Mouse (Mus musculus) lung, embryonic 14.5 days (tissue): ENCODE results near the gene Trim43a. TPM values are rescaled to one million over a fixed set of nuclear protein-coding genes. Genes with fewer than 3 reads are reported as not detected.
"Not testable (repeated sequence)": the region's sequence is repeated elsewhere in the genome, so short reads cannot be mapped to it uniquely, and the experiment has no call there.

Source experiments
- ATAC-seq: fragments of 200-750 bp; cut with Nextera tagmentation; 2 replicates; pipeline ENCODE4 v1.8.0; 2017; ENCODE audit warnings: mild to moderate bottlenecking, moderate TSS enrichment, moderate library complexity; ENCODE audit not compliant: insufficient read depth
- DNase-seq: peaks from one replicate; pipeline ENCODE4 v3.0.0-alpha.2; 2015
- H3K27ac ChIP-seq: fragments of 300-500 bp; sonication (generic); 2 replicates; pipeline ENCODE4 v1.5.1; 2014; ENCODE audit warnings: low read depth, mild to moderate bottlenecking, moderate library complexity
- H3K27me3 ChIP-seq: fragments of 300-500 bp; sonication (generic); 2 replicates; pipeline ENCODE4 v1.6.1; 2014; ENCODE audit warnings: low read length, control low read depth; ENCODE audit not compliant: insufficient read depth
- H3K36me3 ChIP-seq: fragments of 300-500 bp; sonication (generic); 2 replicates; pipeline ENCODE4 v1.6.1; 2014; ENCODE audit warnings: control low read depth; ENCODE audit not compliant: insufficient read depth
- H3K4me1 ChIP-seq: fragments of 300-500 bp; sonication (generic); 2 replicates; pipeline ENCODE4 v1.6.1; 2014; ENCODE audit warnings: antibody characterized with exemption, control low read depth; ENCODE audit not compliant: insufficient read depth
- H3K4me2 ChIP-seq: fragments of 300-500 bp; sonication (generic); 2 replicates; pipeline ENCODE4 v1.6.1; 2014; ENCODE audit warnings: mild to moderate bottlenecking
- H3K4me3 ChIP-seq: fragments of 300-500 bp; sonication (generic); 2 replicates; pipeline ENCODE4 v1.5.1; 2014; ENCODE audit warnings: low read depth, low read length
- H3K9ac ChIP-seq: fragments of 300-500 bp; sonication (generic); 2 replicates; pipeline ENCODE4 v1.6.1; 2014
- H3K9me3 ChIP-seq: fragments of 300-500 bp; sonication (generic); 2 replicates; pipeline ENCODE4 v1.6.1; 2016; ENCODE audit warnings: low read depth, low read length, control low read depth
- WGBS: fragments of 180-500 bp; shearing (Covaris S2); extraction: QIAGEN DNeasy Blood & Tissue Kit; methylation state at CpG from one replicate; pipeline ENCODE4 v1.1.7; 2014; 5-methylcytosine and 5-hydroxymethylcytosine counted together
- polyA plus RNA-seq: library from polyadenylated mRNA; unstranded; fragments of >200 nt; fragmentation: Nextera tagmentation; extraction: Ambion mirVana; gene quantifications from 2 replicates; pipeline ENCODE4 v1.2.1, GENCODE M21; 2014

Trim43a gene
- polyA plus RNA-seq, 1 experiment from 2014 or later = not detected

- H3K4me2 ChIP-seq, H3K27me3 ChIP-seq, H3K9ac ChIP-seq, H3K4me3 ChIP-seq, H3K36me3 ChIP-seq, DNase-seq, H3K27ac ChIP-seq, ATAC-seq, H3K9me3 ChIP-seq, H3K4me1 ChIP-seq: not testable (repeated sequence)
- WGBS = 77% methylated on average over 13 of the region's 20 CpGs
Measured at GRCm38 (mm10) chr9:88625803-88626514, 45.3 kb downstream of the Trim43a start.

- H3K9me3 ChIP-seq, H3K36me3 ChIP-seq, H3K4me2 ChIP-seq, H3K4me1 ChIP-seq, DNase-seq, H3K27me3 ChIP-seq, H3K4me3 ChIP-seq, ATAC-seq, H3K9ac ChIP-seq, H3K27ac ChIP-seq: not testable (repeated sequence)
- 64% methylated on average over 1 of the region's 1 CpGs for WGBS
Measured at GRCm38 (mm10) chr9:88638125-88638524, 57.4 kb downstream of the Trim43a start.

Other genes with a start within 250 kb of the Trim43a start
- gene Snx14, start 141.9 kb upstream of the Trim43a start, polyA plus RNA-seq = 22.9 and 24.5 TPM in 2 replicates
- gene Gm20537, start 124.3 kb upstream of the Trim43a start, polyA plus RNA-seq = 0.68 TPM in 1 of 2 replicates, not detected in the other
- 141 and 151 TPM in 2 replicates for gene Syncrip, start 98.3 kb upstream of the Trim43a start, polyA plus RNA-seq
- 7.6 and 8.4 TPM in 2 replicates for gene Zfp949, start 32.9 kb upstream of the Trim43a start, polyA plus RNA-seq
- 30.6 and 31.6 TPM in 2 replicates for gene Mthfsl, start 139.4 kb downstream of the Trim43a start, polyA plus RNA-seq
- 1.1 and 1.2 TPM in 2 replicates for gene Bcl2a1d, start 151.0 kb downstream of the Trim43a start, polyA plus RNA-seq